Mouse (Mus musculus): ENCODE results near the gene Gstk1.

Gstk1 gene

GRCm38 (mm10) chr6:42245711-42246353, at the start of gene Gstk1:
Gene Gstk1, plus strand, starts transcription at chr6:42245935.
- DNase-seq (ENCODE audit: low read depth, low spot score): peak; percentile 93

GRCm38 (mm10) chr6:42197710-42198109, 48.0 kb upstream of the Gstk1 start:
- DNase-seq (ENCODE audit: low read depth, low spot score): peak; percentile 56

GRCm38 (mm10) chr6:42199498-42199897, 46.2 kb upstream of the Gstk1 start:
- DNase-seq (ENCODE audit: low read depth, low spot score): no peak

- no peak for DNase-seq (ENCODE audit: low read depth, low spot score)
Measured at GRCm38 (mm10) chr6:42215028-42215427, 30.7 kb upstream of the Gstk1 start, which contains the start of gene Tas2r144. Gene Tas2r144, plus strand, starts transcription at chr6:42215328.

GRCm38 (mm10) chr6:42222286-42222685, 23.4 kb upstream of the Gstk1 start:
- no peak for DNase-seq (ENCODE audit: low read depth, low spot score)

- DNase-seq (ENCODE audit: low read depth, low spot score): no peak
Measured at GRCm38 (mm10) chr6:42225046-42225445, 20.7 kb upstream of the Gstk1 start.

- peak; percentile 68 for DNase-seq (ENCODE audit: low read depth, low spot score)
Measured at GRCm38 (mm10) chr6:42227240-42228101, 18.3 kb upstream of the Gstk1 start.

GRCm38 (mm10) chr6:42229610-42230009, 16.1 kb upstream of the Gstk1 start:
- DNase-seq (ENCODE audit: low read depth, low spot score): no peak

GRCm38 (mm10) chr6:42231191-42231590, 14.5 kb upstream of the Gstk1 start:
- DNase-seq (ENCODE audit: low read depth, low spot score): no peak

GRCm38 (mm10) chr6:42237276-42237805, 8.4 kb upstream of the Gstk1 start:
- DNase-seq (ENCODE audit: low read depth, low spot score): no peak

GRCm38 (mm10) chr6:42241311-42242045, 4.3 kb upstream of the Gstk1 start:
- no peak for DNase-seq (ENCODE audit: low read depth, low spot score)

- peak; percentile 35 for DNase-seq (ENCODE audit: low read depth, low spot score)
Measured at GRCm38 (mm10) chr6:42247173-42247572, 1.4 kb downstream of the Gstk1 start.

GRCm38 (mm10) chr6:42247981-42248380, 2.2 kb downstream of the Gstk1 start:
- DNase-seq (ENCODE audit: low read depth, low spot score): no peak

- no peak for DNase-seq (ENCODE audit: low read depth, low spot score)
Measured at GRCm38 (mm10) chr6:42251791-42252190, 6.1 kb downstream of the Gstk1 start.

- no peak for DNase-seq (ENCODE audit: low read depth, low spot score)
Measured at GRCm38 (mm10) chr6:42253103-42253502, 7.4 kb downstream of the Gstk1 start.

GRCm38 (mm10) chr6:42257303-42257863, 11.6 kb downstream of the Gstk1 start:
- DNase-seq (ENCODE audit: low read depth, low spot score): peak; percentile 78

- no peak for DNase-seq (ENCODE audit: low read depth, low spot score)
Measured at GRCm38 (mm10) chr6:42260430-42260829, 14.7 kb downstream of the Gstk1 start.

- peak; percentile 62 for DNase-seq (ENCODE audit: low read depth, low spot score)
Measured at GRCm38 (mm10) chr6:42261524-42262170, 15.9 kb downstream of the Gstk1 start, which contains the start of gene Tmem139. Gene Tmem139, plus strand, starts transcription at chr6:42261970.

GRCm38 (mm10) chr6:42264626-42265312, 19.0 kb downstream of the Gstk1 start, which contains the start of gene Casp2:
Gene Casp2, plus strand, starts transcription at chr6:42264985.
- peak; percentile 99 for DNase-seq (ENCODE audit: low read depth, low spot score)

All from ES-CJ7 (cell line).